Mouse (Mus musculus) spleen, postnatal 36 days (tissue): ENCODE data around the gene Nxpe5.

ENCODE experiments used
- DNase-seq, 2 experiments: peaks; one replicate each; pipeline ENCODE4 v3.0.0; 2022; ENCODE audit warnings: low spot score in 2 of 2, mixed read lengths in 1 of 2

Nxpe5 gene

DNA sequence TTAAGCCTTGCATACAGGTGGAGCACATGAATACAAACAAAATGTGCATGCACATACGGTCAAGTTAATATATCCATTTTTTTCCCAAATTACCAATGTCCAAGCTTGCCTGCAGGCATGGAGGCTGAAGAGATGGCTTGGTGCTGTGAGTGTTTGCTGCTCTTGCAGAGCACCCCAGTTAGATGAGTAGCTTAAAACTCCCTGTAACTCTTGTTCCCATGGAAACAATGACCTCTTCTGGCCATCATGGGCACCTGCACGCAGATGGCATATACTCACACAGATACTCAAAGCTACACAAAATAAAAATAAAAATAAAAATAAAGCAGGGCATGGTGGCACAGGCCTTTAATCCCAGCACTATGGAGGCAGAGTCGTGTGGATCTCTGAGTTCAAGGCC is 27.4 kb downstream of the Nxpe5 start:
- no peak for DNase-seq

DNA sequence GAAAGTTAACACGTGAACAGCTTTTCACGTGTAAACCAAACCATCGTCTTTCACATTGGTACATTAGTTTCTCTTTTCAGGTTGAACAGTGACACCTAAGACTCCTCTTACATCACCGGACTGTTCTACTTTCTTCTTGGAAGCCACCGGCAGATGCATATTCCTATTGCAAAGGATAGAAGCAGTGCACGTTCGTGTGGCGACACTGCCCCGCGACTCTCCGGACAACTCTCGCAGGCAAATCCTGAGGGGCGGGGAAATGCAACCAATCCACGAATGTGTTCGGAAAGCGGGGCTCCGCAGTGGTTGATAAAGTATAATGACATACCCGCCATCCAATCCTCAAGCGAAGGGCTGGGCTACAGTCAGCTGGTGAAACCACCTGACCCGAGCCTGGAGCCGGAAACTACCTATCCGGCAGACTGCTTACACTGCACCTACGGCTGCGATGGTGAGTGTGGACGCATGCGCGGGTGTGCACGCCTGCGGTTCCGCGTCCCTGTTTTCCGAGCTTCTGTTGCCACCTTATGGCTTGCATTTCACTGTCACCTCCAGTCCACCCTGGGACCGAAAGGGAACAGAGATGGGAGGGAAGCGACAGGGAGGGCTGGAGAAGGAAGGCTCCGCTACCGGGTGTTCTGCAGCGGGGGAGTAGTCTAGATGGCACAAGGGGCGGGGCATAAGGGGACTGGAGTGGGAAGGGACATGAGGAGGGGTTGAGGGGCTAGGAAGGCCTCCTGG is 29.8 kb downstream of the Nxpe5 start, which contains the start of gene Lamtor4:
Lamtor4 (plus strand) TSS at position 130 of the 741 bp plus-strand sequence.
- DNase-seq: peak; percentile 96 to 98

DNA sequence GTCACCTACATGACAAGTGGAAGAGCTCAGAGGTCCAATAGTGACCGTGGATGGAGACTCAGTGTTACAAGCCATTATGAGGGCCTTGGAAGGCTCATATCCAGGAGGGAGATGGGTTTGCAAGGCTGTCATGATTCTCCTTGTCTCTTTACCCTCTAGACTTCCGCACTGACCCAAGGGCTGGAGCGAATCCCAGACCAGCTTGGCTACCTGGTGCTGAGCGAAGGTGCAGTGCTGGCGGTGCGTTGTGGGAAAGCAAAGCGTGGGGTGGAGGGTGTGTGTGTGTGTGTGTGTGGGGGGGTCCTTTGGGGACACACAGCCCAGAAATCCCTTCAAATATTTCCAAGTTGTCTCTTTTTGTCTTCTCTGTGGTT is 30.4 kb downstream of the Nxpe5 start:
- no peak for DNase-seq

DNA sequence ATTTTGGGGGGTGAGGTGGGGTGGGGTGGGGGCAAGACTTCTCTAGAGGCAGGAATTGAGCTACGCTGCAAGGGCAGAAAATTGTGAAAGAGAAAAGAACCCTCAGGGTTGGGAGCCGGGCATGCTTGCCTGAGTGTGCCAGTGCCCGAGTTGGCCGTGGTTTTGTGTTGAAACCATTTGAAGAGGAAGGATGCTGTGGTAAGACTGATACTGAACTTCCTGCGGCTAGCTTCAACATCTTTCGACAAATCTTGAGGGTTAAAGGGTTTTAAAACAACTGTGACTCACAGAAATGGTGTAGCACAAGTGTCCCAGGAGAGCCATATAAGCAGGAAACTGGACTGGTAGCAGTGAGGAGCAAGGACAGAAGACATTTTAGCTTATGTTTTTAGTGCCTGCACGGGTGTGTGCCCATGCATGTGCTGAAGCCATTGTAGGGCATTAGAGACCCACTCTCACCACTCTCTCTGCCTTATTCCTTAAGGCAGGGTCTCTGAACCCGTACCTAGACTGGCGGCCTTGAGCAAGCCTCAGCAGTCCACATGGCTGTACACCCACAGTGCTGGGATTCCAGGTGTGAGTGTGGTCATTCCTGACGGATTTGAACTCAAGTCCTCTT is 31.4 kb downstream of the Nxpe5 start:
- peak; percentile 68 to 73 for DNase-seq

DNA sequence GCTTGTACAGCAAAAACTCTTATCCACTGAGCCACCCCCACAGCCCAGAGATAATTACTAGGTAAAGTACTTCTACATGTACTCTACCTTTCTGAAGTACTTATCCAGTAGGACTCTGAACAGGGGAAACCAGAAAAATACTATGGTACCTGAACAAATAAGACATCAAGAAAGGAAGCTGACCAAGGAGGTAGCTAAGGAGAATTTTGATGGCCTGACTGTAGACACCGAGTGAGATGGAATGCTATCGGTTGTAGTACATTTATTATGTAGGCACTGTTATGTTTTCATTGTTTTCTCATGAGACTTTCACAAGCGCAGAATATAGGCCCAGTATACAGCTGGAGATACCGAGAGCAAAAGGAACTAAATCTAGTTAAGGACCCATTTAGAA is 31.9 kb downstream of the Nxpe5 start:
- DNase-seq: no peak

DNA sequence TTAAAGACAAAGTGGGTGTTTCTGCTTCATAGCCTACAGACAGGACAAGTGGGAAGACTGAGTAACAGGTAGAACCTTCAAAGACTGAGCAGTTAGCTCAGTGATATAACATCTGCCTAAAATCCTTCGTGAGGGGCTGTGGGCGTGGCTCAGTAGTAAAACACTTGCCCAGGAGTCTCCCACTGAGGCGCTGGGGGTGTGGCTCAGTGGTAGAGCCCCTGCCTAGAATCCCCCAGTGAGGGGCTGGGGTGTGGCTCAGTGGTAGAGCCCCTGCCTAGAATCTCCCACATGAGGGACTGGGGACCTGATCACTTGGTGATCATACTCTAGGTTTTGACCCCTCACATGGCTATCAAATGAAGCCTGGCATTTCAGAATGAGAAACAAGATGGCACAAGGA is 32.4 kb downstream of the Nxpe5 start:
- no peak for DNase-seq

DNA sequence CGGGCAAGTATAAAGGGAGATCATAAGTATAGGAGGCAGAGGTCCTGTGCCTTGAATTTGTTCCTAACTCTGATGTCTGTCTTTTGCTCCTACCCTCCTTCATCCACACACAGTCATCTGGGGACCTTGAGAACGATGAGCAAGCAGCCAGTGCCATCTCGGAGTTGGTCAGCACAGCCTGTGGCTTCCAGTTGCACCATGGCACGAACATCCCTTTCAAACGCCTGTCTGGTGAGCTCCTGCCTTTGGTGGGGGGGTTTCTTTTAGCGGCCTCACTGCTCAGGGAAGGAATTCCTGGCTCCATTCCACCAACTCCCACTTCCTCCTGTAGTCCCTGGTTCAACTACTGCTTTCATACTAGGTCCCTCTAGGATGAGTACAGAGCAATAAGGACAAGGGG is 32.8 kb downstream of the Nxpe5 start:
- DNase-seq: no peak

DNA sequence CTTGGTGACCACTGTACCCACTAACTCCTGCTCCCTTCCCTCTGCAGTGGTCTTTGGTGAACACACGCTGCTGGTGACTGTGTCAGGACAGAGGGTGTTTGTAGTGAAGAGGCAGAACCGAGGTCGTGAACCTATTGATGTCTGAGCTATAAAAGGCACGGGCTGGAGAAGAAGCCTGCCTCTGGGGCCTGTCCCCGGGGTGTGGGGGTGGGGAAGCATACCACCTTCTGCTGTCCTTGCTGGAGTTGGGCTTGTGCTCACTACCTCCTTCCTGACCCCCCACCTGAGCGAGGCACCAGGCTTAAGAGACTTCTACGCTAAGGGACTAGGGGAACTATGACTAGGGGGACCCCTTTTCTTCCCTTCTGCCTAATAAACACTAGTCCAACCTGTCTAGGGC is 33.3 kb downstream of the Nxpe5 start:
- no peak for DNase-seq

DNA sequence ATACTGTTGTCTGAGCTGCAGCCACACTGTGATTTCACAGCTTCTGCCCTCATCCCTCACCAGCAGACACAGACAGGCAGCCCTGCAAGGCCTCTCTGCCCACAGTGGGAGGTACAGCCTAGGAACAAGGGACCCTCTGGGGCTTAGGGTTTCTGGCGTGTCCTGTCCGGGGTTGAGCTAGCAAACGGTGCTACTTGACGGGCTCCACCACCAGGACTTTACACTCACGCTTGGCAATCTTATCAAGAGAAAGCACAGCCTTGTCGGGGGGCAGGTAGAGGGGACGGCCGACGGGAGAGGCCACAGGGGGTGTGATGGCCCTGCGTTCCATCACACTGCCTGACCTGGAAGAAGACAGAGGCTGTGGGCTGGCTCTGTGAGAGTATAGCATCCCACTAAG is 34.4 kb downstream of the Nxpe5 start:
- no peak for DNase-seq

DNA sequence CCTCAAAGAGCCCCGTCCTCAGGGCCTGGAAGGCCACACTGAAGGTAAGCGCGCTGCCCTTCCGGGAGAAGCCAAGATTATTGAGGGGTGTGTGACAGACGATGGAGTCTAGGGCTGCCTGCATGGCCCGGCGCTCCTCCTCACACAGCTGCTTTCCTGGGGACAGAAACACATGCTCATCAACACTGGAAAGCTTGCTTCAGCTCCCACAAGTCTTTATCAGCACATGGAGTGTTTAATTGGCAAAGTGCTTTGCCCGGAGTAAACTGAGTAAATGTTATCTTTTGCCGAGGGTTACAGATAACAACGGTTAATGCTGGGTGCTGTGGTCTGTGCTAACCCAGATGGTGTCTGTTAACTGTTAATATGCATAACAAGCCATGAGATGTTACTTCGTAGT is 35.1 kb downstream of the Nxpe5 start:
- no peak for DNase-seq

DNA sequence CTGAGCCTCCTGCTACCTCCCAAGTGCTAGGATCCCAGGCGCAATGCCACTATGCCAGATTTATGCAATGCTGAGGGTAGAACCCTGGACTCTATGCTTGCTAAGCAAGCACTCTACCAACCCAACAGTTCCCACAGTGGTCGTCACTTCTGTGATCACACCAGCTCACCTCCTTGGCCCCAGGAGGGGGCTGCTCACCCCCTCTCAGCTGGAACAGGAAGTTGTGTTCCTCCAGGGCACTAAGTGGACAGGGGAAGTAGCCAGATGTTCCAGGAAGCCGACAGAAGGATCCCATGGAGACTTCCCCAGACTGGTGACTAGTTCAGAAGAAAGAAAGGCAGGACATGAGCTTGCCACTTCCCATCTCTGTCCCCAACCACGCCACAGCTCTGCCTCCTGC is 36.3 kb downstream of the Nxpe5 start:
- no peak for DNase-seq

DNA sequence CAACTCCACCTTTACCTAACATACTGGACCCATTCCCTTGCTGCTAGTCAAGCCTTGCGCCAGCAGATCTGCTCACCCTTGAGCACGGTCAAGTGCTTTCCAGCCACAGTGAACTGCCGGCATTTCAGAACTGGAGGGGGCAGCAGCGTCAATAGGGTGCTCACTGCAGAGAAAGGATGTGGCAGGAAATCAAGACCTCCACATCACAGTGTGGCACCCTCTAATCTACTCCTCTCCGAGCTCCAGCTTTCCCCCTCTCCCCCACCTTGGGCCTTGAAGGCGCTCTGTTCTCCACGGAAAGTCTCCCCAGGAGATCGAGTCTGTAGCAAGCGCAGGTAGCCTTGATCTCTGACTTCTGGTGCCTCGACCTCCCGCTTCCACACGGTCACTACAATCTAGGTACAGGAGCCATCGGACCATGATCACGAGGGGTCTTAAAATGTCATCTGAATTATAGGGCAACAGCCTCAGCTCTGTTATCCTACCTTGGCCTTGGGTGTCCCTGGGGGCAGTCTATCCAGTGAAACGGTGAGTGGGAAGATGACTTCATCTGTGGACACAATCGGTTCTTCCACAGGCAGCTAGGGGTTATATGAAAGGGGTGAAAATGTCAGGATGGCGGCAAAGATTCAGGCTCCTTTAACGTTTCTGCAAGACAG is 37.0 kb downstream of the Nxpe5 start:
- no peak for DNase-seq

DNA sequence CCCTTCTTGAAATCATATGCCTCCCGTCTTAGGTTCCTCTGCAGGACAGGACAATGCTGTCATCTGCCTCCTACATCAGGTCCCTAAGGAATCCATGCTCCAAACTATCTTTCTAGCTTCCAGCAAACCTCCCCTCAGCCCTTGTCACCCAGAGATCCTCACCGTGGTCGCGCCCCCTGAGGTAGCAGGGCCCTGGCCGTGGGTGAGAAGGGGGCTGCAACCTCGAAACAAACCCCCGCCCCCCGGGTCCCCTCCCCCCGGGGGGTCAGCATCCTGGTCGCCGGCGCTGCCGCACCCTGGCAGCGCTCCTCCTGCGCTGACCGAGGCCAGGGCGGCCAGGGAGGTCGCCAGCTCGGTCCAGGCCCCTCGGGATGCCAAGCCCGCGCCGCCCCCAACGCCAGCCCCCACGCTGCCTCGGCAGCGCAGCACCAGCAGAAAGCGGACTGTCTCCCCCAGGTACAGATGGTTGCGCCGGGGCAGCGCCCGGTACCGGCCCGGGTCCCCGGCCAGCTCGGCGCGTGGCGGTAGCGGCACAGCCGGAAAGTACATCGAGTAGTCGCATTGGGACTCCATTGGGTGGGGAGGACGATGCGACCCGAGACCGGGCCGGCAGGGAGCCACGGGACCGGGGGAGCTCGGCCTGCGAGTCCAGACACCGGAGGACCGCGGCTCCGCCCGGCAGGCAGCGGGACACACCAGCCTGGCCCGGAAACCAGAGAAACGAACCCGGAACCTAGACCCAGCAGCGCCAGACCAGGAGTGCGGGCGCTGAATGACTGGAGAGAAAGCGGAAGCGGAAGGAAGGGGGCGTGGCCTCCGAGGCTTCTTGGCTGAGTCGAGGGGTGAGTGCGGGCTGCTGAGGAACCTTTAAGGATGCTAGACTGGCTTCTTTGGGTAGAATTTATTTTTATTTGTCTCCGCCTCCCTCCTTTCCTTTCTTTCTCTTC is 37.8 kb downstream of the Nxpe5 start, which contains the start of gene BC037034:
BC037034 (minus strand) TSS at position 774 of the 947 bp plus-strand sequence.
- peak; percentile 91 to 94 for DNase-seq

DNA sequence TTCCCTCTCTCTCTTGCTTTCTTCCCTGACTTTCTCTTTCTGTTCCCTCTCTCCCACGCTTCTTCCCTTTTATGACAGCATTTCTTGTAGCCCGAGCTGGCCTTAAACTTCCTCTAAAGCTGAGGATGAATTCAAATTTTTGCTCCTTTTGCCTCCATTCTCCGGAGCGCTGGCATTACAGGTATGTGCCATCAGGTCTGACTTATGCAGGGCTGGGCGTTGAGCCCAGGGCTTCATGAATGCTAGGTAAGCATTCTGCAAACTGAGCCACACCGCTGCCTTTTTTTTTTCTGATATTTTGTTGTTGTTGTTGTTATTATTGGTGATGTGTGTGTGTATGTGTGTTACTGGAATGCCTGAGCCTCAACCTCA is 38.5 kb downstream of the Nxpe5 start:
- no peak for DNase-seq

DNA sequence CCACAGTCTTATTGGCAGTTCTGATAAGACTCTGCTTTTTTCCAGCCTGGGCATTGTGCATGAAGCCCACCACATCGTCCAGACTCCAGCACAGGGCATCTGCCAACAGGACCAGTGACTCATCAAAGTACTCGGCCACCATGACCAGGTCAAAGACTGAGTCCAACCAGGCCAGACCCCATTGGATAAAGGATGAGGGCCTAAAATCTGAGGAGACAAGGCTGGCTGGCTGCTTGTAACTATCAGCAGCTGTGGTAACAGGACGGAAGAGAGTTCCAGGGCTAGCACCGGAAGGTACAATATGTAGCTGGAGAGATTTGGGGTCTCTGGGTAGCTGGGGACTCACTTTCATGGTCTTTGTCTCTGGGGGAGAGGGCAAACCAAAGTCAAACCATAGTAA is 40.0 kb downstream of the Nxpe5 start:
- DNase-seq: no peak

DNA sequence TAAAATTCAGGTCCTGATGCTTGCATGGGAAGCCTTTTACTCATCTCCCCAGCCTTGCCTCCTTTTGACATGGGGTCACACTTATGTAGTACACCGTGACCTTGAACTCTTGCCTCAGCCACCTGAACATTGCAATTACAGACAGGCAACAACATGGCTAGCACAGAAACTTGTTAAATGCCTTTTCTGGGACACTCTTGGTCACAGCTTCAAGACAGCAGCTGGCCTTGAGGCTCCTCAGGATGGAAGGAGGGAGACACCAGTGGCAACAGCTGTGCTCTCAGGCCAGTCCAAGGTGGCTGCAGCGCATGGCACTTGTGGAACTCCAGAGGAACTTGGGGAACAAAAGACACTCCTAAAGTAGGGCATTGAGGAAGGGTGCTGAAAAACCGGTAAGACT is 41.4 kb downstream of the Nxpe5 start:
- DNase-seq: no peak

DNA sequence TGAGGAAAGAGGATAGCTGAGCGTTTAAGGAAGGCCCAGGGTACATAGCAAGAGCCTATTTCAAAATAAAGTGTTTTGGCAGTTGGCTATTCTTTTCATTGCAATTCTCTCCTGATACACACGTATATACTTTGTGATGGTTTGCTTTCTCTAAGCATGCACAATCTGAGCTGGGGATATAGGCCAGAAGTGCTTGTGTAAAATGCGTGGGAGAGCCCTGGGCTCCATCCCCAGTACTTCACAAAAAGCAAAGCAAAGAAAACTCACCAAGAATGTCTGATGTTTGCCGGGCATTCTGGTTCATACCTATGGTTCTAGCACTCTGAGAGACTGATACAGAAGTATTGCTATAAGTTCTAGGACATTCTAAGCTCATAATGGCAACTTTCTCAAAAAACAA is 43.3 kb downstream of the Nxpe5 start:
- no peak for DNase-seq

DNA sequence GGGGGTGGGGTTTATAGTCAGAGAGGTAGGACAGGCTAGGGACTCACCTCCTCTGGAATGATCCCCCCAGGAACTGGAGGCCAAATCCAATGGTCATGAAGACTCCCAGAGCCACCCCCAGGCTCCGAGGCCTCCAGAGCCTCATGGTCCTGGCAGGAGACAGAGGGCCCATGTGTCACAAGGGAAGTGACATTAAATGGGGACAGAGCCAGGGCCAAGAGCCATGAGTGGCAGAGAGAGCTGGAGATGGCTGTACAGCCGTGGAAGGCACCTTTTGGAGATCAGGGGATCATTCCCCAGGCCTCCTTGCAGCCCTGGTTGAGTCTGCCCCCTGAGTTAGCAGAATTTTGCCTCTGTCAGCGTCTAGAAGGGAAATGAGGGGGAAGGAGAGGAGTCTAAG is 45.5 kb downstream of the Nxpe5 start:
- DNase-seq: no peak

DNA sequence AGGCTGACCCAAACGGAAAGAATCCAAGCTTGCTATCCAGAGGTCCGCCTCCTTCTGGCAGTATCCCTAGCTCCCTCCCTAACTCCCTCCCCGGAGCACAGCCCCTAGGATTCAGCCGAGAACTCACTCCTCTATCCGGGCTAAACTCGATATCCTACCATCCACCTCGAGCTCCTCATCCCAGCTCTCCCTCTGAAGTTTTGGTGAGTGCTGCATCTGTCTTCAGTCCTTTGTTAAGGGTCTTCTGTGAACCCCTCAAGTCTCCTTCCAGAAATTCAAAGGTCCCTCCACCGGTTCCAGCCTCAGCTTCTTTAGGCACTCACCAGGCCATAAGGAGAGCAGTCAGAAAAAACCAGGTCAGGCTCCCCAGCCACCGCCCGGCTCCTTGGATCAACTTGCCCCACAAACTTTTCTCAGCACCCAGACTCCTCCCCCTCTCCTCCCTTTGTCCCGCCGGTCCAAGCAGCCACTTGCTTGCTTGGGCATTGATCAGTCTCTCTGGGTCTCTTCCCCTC is 46.8 kb downstream of the Nxpe5 start, which contains the start of gene Gal3st4:
Gal3st4 (minus strand) TSS at position 432 of the 515 bp plus-strand sequence.
- DNase-seq: no peak

DNA sequence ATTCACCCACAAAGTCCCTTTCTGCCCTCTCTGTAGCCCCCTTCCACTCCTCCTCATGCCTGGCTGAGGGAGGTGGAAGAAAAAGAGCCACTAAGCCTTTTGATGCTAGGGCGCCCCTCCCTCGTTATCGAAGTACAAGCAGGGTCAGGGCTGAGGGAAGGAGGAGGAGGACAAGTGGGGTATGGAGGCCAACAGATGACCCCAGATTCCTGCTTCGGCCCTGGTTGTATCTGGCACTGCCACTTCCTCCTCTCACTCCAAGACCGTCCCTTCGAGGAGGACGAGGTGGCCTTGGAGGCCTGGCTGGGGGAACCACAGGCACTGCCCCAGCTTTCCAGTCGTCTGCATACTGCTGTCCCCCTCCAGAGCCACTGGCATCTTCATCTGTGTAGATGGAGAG is 48.5 kb downstream of the Nxpe5 start:
- DNase-seq: no peak

DNA sequence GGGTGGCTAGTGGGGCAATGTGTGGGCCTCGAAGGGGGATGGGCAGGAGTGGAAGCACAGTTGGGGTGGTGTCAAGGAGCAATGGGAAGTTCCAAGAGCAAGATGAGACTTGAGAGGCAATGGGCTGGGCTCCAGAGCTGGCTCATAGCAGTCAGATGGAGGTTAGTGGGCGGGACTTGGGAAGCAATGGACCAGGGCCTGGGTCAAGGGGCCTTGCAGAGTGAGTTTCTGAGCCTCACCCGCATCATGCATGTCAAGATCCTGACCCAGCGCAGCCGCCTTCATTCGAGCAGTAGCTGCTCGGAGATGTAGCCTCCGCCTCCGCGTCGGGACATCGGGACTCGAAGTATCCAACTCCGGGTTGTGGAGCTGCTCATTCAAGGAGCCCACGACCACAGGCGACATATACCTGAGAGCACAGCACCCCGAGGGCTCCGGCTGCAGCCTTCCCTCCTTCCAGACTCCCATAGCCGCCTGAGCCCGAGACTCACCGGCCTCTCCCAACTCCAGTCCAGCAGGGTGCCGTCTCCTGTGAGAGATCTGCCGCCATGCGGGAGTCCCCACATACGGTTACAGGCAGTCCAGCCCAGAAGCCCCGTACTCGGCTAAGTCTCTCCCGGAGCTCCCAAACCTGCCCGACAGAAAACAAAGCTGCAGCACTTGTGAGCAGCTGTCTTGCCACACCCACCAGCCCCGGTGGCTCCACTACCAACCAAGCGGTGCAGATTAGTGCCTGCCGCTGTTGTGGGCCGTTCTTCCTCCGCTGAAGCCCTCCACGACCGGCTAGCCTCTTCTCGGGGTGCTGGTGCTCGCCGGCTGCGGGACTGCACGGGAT is 49.7 kb downstream of the Nxpe5 start:
- no peak for DNase-seq
